Mouse (Mus musculus) kidney, postnatal 0 days (tissue): ENCODE measurements around the gene Babam1. TPM values are rescaled to one million over a fixed set of nuclear protein-coding genes. Genes with fewer than 3 reads are reported as not detected.
A peak's percentile ranks its signal among the peaks of the same experiment; 100 is the strongest.

Experiments used
- ATAC-seq: fragments of 200-750 bp; cut with Nextera tagmentation; replicated peaks from 2 replicates; pipeline ENCODE4 v1.8.0; 2017; ENCODE audit warnings: low read depth, moderate number of reproducible peaks, moderate TSS enrichment, moderate library complexity; ENCODE audit not compliant: low FRiP score
- DNase-seq: peaks from one replicate; pipeline ENCODE4 v3.0.0-alpha.2; 2016; ENCODE audit warnings: low spot score
- H3K27ac ChIP-seq: fragments of 300-500 bp; sonication (generic); 2 replicates; pipeline ENCODE4 v1.5.1; 2014; ENCODE audit warnings: mild to moderate bottlenecking
- H3K27me3 ChIP-seq: fragments of 300-500 bp; sonication (generic); 2 replicates; pipeline ENCODE4 v1.6.1; 2014; ENCODE audit warnings: low read length, mixed read lengths; ENCODE audit not compliant: insufficient read depth
- H3K36me3 ChIP-seq: fragments of 300-500 bp; sonication (generic); 2 replicates; pipeline ENCODE4 v1.6.1; 2014; ENCODE audit warnings: low read length, mixed read lengths; ENCODE audit not compliant: insufficient read depth
- H3K4me1 ChIP-seq: fragments of 300-500 bp; sonication (generic); replicated peaks from 2 replicates; pipeline ENCODE4 v1.6.1; 2014; ENCODE audit warnings: antibody characterized with exemption, low read length, mixed read lengths; ENCODE audit not compliant: insufficient read depth
- H3K4me2 ChIP-seq: fragments of 300-500 bp; sonication (generic); 2 replicates; pipeline ENCODE4 v1.6.1; 2014; ENCODE audit warnings: mild to moderate bottlenecking, low read length, moderate library complexity, mixed read lengths
- H3K4me3 ChIP-seq: fragments of 300-500 bp; sonication (generic); replicated peaks from 2 replicates; pipeline ENCODE4 v1.5.1; 2014; ENCODE audit warnings: low read depth, low read length
- H3K9ac ChIP-seq: fragments of 300-500 bp; sonication (generic); 2 replicates; pipeline ENCODE4 v1.6.1; 2014; ENCODE audit warnings: low read depth, low read length
- H3K9me3 ChIP-seq: fragments of 300-500 bp; sonication (generic); replicated peaks from 2 replicates; pipeline ENCODE4 v1.6.1; 2016; ENCODE audit warnings: low read length, inconsistent platforms, mixed read lengths
- CTCF ChIP-seq: IDR thresholded peaks from 2 replicates; pipeline ENCODE4 v1.5.1; 2016; ENCODE audit warnings: antibody characterized with exemption, low read depth, mild to moderate bottlenecking, moderate library complexity
- WGBS: fragments of 180-500 bp; shearing (Covaris S2); extraction: QIAGEN DNeasy Blood & Tissue Kit; methylation state at CpG from one replicate; pipeline ENCODE4 v1.1.7; 2014; 5-methylcytosine and 5-hydroxymethylcytosine counted together
- polyA plus RNA-seq: library from polyadenylated mRNA; unstranded; fragments of >200 nt; fragmentation: Nextera tagmentation; extraction: Ambion mirVana; gene quantifications from 2 replicates; pipeline ENCODE4 v1.2.1, GENCODE M21; 2015

Babam1 gene
- polyA plus RNA-seq, 1 experiment from 2014 or later, result 96.4 TPM

- no peak for ATAC-seq
- peak overlapping the region; percentile 24; the same call in 1 of the 2 replicates for H3K4me3 ChIP-seq
- H3K4me2 ChIP-seq, result peak overlapping the region; percentile 38
- no peak for DNase-seq
- H3K27ac ChIP-seq, result peak overlapping the region; percentile 73; the same call in 1 of the 2 replicates
- no peaks in the 10 kb centered on the region for H3K27me3 ChIP-seq
- H3K4me1 ChIP-seq, result peaks cover 5% of the 10 kb centered on the region
- WGBS, result 75% methylated on average over 10 of the region's 10 CpGs
- H3K36me3 ChIP-seq, result peaks cover 13% of the 10 kb centered on the region; the same call in 1 of the 2 replicates
- no peaks in the 10 kb centered on the region for H3K9me3 ChIP-seq
- no peak for TF ChIP-seq CTCF
- H3K9ac ChIP-seq, result 0 out of 2 replicates have a peak overlapping the region, but pooled peaks have one; percentile 35
These were observed 1.6 kb upstream of the Babam1 start for GRCm38 (mm10) chr8:71395071-71395470.

GRCm38 (mm10) chr8:71395629-71396028, 1.0 kb upstream of the Babam1 start, which contains the start of gene Ushbp1:
Ushbp1 (minus strand) TSS chr8:71395802.
- peaks cover 5% of the 10 kb centered on the region for H3K4me1 ChIP-seq
- 83% methylated on average over 9 of the region's 9 CpGs for WGBS
- TF ChIP-seq CTCF, result no peak
- peak within 1 kb of the TSS; percentile 70 for H3K4me2 ChIP-seq
- H3K4me3 ChIP-seq, result peak within 1 kb of the TSS; percentile 51
- 0 out of 2 replicates have a peak within 1 kb of the TSS, but pooled peaks have one; percentile 35 for H3K9ac ChIP-seq
- ATAC-seq, result no peak
- H3K27ac ChIP-seq, result peak within 1 kb of the TSS; percentile 73
- DNase-seq, result no peak
- H3K36me3 ChIP-seq, result peaks cover 13% of the 10 kb centered on the region; the same call in 1 of the 2 replicates
- no peaks in the 10 kb centered on the region for H3K9me3 ChIP-seq
- no peaks in the 10 kb centered on the region for H3K27me3 ChIP-seq

GRCm38 (mm10) chr8:71397701-71398100, 1.0 kb downstream of the Babam1 start:
- ATAC-seq, result no peak
- Histone ChIP-seq H3K27me3 (no peaks in the 10 kb centered on the region), H3K27ac (no peak overlapping the region), H3K4me1 (peaks cover 5% of the 10 kb centered on the region; the same call in 1 of the 2 replicates), H3K9ac (no peak overlapping the region), H3K9me3 (no peaks in the 10 kb centered on the region), H3K36me3 (peaks cover 13% of the 10 kb centered on the region; the same call in 1 of the 2 replicates), H3K4me3 (peak overlapping the region; percentile 51), H3K4me2 (peak overlapping the region; percentile 70)
- WGBS, result 85% methylated on average over 12 of the region's 12 CpGs
- no peak for TF ChIP-seq CTCF
- DNase-seq, result no peak

GRCm38 (mm10) chr8:71400826-71401225, 4.2 kb downstream of the Babam1 start:
- Histone ChIP-seq H3K4me3 (no peak overlapping the region), H3K27me3 (no peaks in the 10 kb centered on the region), H3K9ac (no peak overlapping the region), H3K4me1 (peaks cover 8% of the 10 kb centered on the region; the same call in 1 of the 2 replicates), H3K4me2 (no peak overlapping the region), H3K9me3 (no peaks in the 10 kb centered on the region), H3K36me3 (peaks cover 13% of the 10 kb centered on the region; the same call in 1 of the 2 replicates), H3K27ac (no peak overlapping the region)
- WGBS, result 93% methylated on average over 2 of the region's 2 CpGs
- TF ChIP-seq CTCF, result no peak
- ATAC-seq (no peak), DNase-seq (no peak)

GRCm38 (mm10) chr8:71401454-71401853, 4.8 kb downstream of the Babam1 start:
- TF ChIP-seq CTCF, result 0 out of 2 replicates have a peak, but pooled peaks have one; percentile 1
- Histone ChIP-seq H3K27ac (no peak overlapping the region), H3K4me1 (peaks cover 11% of the 10 kb centered on the region), H3K27me3 (no peaks in the 10 kb centered on the region), H3K9ac (no peak overlapping the region), H3K4me3 (no peak overlapping the region), H3K4me2 (no peak overlapping the region), H3K36me3 (peaks cover 13% of the 10 kb centered on the region; the same call in 1 of the 2 replicates), H3K9me3 (no peaks in the 10 kb centered on the region)
- no peak for ATAC-seq
- DNase-seq, result no peak

GRCm38 (mm10) chr8:71402446-71402964, 5.8 kb downstream of the Babam1 start:
- 85% methylated on average over 9 of the region's 9 CpGs for WGBS
- TF ChIP-seq CTCF, result no peak
- no peak overlapping the region for H3K9ac ChIP-seq
- ATAC-seq (no peak), DNase-seq (no peak)
- H3K36me3 ChIP-seq, result peaks cover 13% of the 10 kb centered on the region; the same call in 1 of the 2 replicates
- H3K27ac ChIP-seq, result no peak overlapping the region
- no peaks in the 10 kb centered on the region for H3K27me3 ChIP-seq
- H3K4me3 ChIP-seq, result no peak overlapping the region
- no peaks in the 10 kb centered on the region for H3K9me3 ChIP-seq
- peaks cover 9% of the 10 kb centered on the region for H3K4me1 ChIP-seq
- no peak overlapping the region for H3K4me2 ChIP-seq
